Mouse (Mus musculus) neural tube, embryonic 13.5 days (tissue): ENCODE measurements around the gene Scfd2. TPM values are rescaled to one million over a fixed set of nuclear protein-coding genes. Genes with fewer than 3 reads are reported as not detected.

ENCODE experiments used
- ATAC-seq: fragments of 200-750 bp; cut with Nextera tagmentation; 2 replicates; pipeline ENCODE4 v1.8.0; 2017; ENCODE audit warnings: low read depth, mild to moderate bottlenecking, moderate TSS enrichment, moderate library complexity
- H3K27ac ChIP-seq: fragments of 300-500 bp; sonication (generic); replicated peaks from 2 replicates; pipeline ENCODE4 v1.5.1; 2015; ENCODE audit warnings: moderate library complexity, mild to moderate bottlenecking, inconsistent platforms
- H3K27me3 ChIP-seq: fragments of 300-500 bp; sonication (generic); 2 replicates; pipeline ENCODE4 v1.6.1; 2015; ENCODE audit warnings: mild to moderate bottlenecking, inconsistent platforms
- H3K36me3 ChIP-seq: fragments of 300-500 bp; sonication (generic); 2 replicates; pipeline ENCODE4 v1.6.1; 2015; ENCODE audit warnings: mild to moderate bottlenecking, inconsistent platforms
- H3K4me1 ChIP-seq: fragments of 300-500 bp; sonication (generic); replicated peaks from 2 replicates; pipeline ENCODE4 v1.6.1; 2015; ENCODE audit warnings: inconsistent platforms
- H3K4me2 ChIP-seq: fragments of 300-500 bp; sonication (generic); 2 replicates; pipeline ENCODE4 v1.6.1; 2015; ENCODE audit warnings: inconsistent platforms, mild to moderate bottlenecking, moderate library complexity
- H3K4me3 ChIP-seq: fragments of 300-500 bp; sonication (generic); 2 replicates; pipeline ENCODE4 v1.5.1; 2015; ENCODE audit warnings: mild to moderate bottlenecking, inconsistent platforms
- H3K9ac ChIP-seq: fragments of 300-500 bp; sonication (generic); 2 replicates; pipeline ENCODE4 v1.6.1; 2015; ENCODE audit warnings: moderate library complexity, mild to moderate bottlenecking, inconsistent platforms
- H3K9me3 ChIP-seq: fragments of 300-500 bp; sonication (generic); 2 replicates; pipeline ENCODE4 v1.6.1; 2016; ENCODE audit warnings: inconsistent platforms
- WGBS: fragments of 180-500 bp; shearing (Covaris S2); methylation state at CpG from one replicate; pipeline ENCODE4 v1.1.7; 2015; 5-methylcytosine and 5-hydroxymethylcytosine counted together
- polyA plus RNA-seq: library from polyadenylated mRNA; unstranded; fragments of >200 nt; fragmentation: Nextera tagmentation; extraction: Ambion mirVana; gene quantifications from 2 replicates; pipeline ENCODE4 v1.2.1, GENCODE M21; 2015

The Scfd2 gene
- polyA plus RNA-seq, 1 experiment from 2014 or later: 17.2 TPM

DNA sequence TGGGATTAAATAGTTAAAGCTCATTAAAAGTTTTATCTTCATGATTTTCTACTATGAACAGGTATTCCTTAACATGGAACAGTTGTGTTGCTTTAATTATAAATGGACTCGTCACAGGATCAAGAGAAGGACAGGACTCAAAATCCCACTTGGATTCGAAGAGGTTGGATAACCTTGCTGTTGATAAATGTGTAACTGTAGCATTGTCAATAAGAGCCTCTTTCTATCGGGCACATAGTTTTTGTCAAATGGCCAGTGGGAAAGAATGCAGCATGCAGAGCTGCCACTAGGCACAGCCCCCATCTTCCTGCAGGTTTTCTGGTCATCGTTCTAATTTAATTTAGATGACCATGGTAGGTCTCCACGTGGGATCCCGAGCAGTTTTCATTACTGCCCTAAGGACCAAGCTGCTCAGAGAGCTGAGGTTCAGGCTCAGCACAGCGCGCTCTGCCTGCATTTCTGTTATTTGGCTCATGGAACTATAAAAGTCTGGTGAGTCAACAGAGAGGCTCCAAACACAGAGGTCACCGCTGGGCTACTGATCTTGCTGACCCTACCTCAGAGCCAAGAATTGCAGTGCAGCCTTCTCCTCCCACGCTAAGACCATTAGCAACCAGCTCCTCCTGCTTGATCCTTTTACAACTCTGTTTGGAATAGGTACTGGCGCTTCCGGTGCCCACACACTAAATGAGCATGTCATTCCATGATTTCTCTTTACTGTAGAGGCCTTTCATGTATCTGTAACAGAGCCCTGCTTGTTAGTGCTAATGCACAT is 215.9 kb downstream of the Scfd2 start:
- 54% methylated on average over 12 of the region's 12 CpGs for WGBS

DNA sequence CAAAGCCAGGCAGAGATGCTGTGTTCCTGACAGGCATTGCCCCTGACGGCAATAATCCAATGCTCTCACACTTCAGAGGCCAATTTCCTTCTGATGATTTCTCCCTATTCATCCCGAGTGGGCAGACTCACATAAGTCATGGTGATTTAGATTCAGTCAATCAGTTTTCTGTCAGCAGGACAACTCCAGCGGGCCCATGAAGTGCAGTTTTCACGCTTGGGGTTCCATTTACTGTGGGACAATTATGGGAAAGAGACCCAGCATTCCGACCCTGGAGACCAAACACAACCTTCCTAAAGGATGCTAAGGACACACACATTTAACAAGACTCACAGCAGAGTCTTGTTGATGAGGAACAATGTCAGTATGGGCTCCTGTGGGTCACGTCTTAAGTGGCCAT is 217.1 kb downstream of the Scfd2 start:
- Histone ChIP-seq H3K4me2 (no peak overlapping the region), H3K9ac (no peak overlapping the region), H3K9me3 (no peaks in the 10 kb centered on the region), H3K4me1 (peaks cover 7% of the 10 kb centered on the region; the same call in 1 of the 2 replicates), H3K4me3 (no peak overlapping the region), H3K27ac (no peak overlapping the region), H3K27me3 (peaks cover 14% of the 10 kb centered on the region; the same call in 1 of the 2 replicates), H3K36me3 (no peaks in the 10 kb centered on the region)
- ATAC-seq: no peak
- WGBS: 30% methylated on average over 6 of the region's 6 CpGs

More for the DNA sequence above, 215.9 kb downstream of the Scfd2 start:
- no peaks in the 10 kb centered on the region for H3K9me3 ChIP-seq
- H3K4me1 ChIP-seq: peaks cover 7% of the 10 kb centered on the region; the same call in 1 of the 2 replicates
- H3K9ac ChIP-seq: no peak overlapping the region
- H3K36me3 ChIP-seq: no peaks in the 10 kb centered on the region
- H3K4me3 ChIP-seq: no peak overlapping the region
- ATAC-seq: no peak
- H3K4me2 ChIP-seq: no peak overlapping the region
- H3K27me3 ChIP-seq: peaks cover 14% of the 10 kb centered on the region; the same call in 1 of the 2 replicates
- H3K27ac ChIP-seq: no peak overlapping the region

DNA sequence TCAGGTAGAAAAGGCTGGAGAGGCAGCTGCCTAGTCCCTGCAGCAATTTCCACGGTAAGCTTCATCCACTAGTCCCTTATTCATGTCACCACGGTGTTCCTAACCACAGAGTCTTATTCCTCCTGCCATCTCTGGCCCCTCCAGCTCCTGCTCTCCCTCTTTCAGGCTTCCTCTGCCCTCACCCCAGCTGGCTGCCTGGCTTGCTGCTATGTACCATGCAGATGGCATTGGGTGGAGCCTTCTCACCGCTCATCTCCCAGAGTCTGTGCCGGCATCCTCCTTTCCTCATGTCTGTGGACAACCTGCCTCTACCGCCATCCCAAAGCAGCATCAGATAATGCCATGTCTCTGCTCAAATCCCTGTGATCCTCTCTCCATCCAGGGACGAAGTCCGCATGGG is 218.0 kb downstream of the Scfd2 start:
- Histone ChIP-seq H3K36me3 (no peaks in the 10 kb centered on the region), H3K27me3 (peaks cover 14% of the 10 kb centered on the region; the same call in 1 of the 2 replicates), H3K9ac (no peak overlapping the region), H3K27ac (no peak overlapping the region), H3K9me3 (no peaks in the 10 kb centered on the region), H3K4me2 (no peak overlapping the region), H3K4me1 (peaks cover 7% of the 10 kb centered on the region; the same call in 1 of the 2 replicates), H3K4me3 (no peak overlapping the region)
- WGBS: 93% methylated on average over 7 of the region's 7 CpGs
- ATAC-seq: no peak

DNA sequence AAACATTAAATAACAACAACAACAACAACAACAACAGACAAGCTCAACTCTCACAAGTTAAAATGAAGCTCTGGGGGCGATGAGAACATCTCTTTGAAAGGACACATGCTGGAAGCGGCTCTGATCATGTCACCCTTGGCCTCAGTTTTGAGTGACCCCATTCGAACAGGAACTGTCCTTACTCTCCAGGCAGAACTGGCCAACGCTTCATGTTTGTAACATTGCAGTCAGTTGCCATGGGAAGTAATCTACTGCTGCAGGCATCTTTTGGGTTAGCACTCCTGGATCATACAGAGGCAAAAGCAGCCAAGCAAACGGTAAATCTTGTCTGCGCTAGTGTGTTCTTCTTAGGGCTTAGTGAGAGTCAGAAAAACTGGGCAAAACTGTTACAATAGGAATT is 219.7 kb downstream of the Scfd2 start:
- Histone ChIP-seq H3K4me1 (peaks cover 7% of the 10 kb centered on the region; the same call in 1 of the 2 replicates), H3K9me3 (no peaks in the 10 kb centered on the region), H3K4me3 (no peak overlapping the region), H3K27me3 (peaks cover 14% of the 10 kb centered on the region; the same call in 1 of the 2 replicates), H3K4me2 (no peak overlapping the region), H3K36me3 (no peaks in the 10 kb centered on the region), H3K9ac (no peak overlapping the region), H3K27ac (no peak overlapping the region)
- 57% methylated on average over 6 of the region's 6 CpGs for WGBS
- ATAC-seq: no peak

DNA sequence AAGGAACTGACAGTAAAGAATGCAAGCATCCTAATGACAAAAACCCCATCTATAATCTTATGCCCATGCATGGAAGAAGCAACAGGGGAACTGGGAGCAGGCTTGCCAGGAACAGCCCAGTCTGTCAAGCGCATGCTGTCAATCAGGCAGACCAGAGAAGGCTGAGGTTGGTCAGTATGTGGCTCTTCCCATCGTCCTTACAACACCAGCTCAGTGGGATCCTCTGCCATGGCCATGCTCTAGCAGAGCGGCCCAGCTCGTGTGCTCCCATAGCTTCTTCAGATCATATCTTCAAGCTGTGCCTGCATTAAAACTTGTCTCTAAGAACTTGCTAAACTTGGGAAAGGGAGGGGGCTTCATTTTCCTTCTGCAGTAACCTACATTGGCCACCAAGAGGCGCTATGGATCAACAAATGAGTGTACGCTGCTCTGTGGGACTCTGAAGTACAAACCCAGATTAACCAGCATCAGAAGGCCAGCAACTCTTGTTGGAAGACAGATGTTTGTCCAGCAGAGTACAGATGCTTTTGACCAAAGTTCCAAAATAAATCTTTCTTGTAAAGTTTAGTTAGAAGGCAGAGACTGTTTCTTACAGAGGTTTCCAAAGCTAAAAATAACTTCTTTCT is 220.2 kb downstream of the Scfd2 start:
- 30% methylated on average over 6 of the region's 6 CpGs for WGBS
- H3K27me3 ChIP-seq: peaks cover 14% of the 10 kb centered on the region; the same call in 1 of the 2 replicates
- ATAC-seq: no peak
- H3K9ac ChIP-seq: no peak overlapping the region
- no peak overlapping the region for H3K27ac ChIP-seq
- H3K4me1 ChIP-seq: peaks cover 7% of the 10 kb centered on the region; the same call in 1 of the 2 replicates
- no peaks in the 10 kb centered on the region for H3K36me3 ChIP-seq
- no peak overlapping the region for H3K4me2 ChIP-seq
- H3K4me3 ChIP-seq: no peak overlapping the region
- no peaks in the 10 kb centered on the region for H3K9me3 ChIP-seq

DNA sequence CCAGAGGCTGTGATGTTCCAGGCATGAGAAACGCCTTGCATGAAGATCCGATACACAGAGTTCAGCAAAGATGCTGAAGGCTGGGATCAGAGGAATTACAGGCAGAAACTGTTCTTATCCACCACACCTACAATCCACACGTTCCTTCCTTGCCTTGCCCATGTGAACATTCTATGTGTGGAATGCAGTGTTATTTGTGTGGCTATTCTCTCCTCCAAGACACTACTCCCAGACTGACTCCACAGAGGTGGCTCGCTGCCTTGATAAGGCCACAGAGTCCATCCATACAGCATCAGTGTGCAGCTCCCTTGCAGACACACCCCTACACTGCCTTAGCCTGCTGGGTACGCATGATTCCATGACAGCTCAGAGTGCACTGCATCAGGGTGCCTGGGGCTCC is 221.5 kb downstream of the Scfd2 start:
- Histone ChIP-seq H3K27me3 (peaks cover 14% of the 10 kb centered on the region; the same call in 1 of the 2 replicates), H3K27ac (no peak overlapping the region), H3K4me2 (no peak overlapping the region), H3K9me3 (no peaks in the 10 kb centered on the region), H3K36me3 (no peaks in the 10 kb centered on the region), H3K9ac (no peak overlapping the region), H3K4me1 (peaks cover 10% of the 10 kb centered on the region; the same call in 1 of the 2 replicates), H3K4me3 (no peak overlapping the region)
- ATAC-seq: no peak
- WGBS: 85% methylated on average over 5 of the region's 5 CpGs

DNA sequence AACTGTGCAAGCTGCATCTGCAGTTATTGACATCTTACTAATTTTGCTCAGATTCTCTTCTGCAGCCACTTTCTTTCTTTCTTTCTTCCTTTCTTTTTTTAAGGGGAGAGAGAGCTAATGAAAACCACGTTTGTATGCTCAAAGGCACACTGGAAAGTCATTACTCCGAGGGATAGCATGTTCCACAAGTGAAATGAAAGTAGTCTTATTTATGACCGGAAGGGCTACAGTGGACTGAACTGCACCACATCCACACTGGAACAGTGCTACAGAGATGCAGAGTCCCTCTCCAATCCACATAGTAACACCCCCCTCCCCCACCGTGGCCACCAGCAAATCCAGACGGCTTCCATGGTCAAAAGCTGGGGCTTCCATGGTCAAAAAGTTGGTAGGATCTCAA is 224.3 kb downstream of the Scfd2 start:
- 0 out of 2 replicates have a peak, but pooled peaks cover 3% of the 10 kb centered on the region for H3K4me1 ChIP-seq
- H3K9me3 ChIP-seq: no peaks in the 10 kb centered on the region
- 0 out of 2 replicates have a peak, but pooled peaks cover 5% of the 10 kb centered on the region for H3K27me3 ChIP-seq
- H3K9ac ChIP-seq: no peak overlapping the region
- no peak for ATAC-seq
- H3K36me3 ChIP-seq: no peaks in the 10 kb centered on the region
- H3K4me3 ChIP-seq: no peak overlapping the region
- WGBS: 85% methylated on average over 5 of the region's 5 CpGs
- no peak overlapping the region for H3K4me2 ChIP-seq
- H3K27ac ChIP-seq: no peak overlapping the region

DNA sequence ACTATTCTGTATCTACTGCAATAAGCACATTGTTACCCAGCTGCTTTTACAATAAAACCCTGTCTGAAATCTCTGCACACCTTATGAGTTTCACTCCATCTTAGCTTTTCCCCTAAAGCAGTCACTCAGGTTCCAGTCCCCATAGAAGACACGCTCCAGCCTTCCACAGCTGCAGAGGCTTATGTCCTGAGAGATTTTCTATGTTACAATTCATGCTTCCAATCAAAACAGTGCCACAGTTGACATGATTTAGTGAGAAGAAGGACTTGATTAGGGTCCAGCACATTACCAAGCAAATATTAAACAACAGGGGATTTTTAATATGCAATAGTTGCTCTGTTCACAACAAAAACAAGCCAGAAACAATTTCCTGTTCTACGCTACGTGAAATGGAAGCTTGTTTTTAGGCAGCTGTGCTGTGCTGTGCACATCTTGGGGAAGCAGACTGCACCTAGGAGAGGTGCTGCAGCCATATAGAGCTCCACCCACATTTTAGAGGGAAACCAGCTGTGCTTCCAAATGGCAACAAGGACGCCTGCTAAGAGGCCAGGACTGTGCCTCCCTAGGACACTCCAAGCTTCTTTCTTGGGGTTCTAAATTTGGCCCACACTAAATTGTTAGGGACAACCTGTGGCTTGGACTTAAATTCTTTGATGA is 225.9 kb downstream of the Scfd2 start:
- no peak overlapping the region for H3K27ac ChIP-seq
- 70% methylated on average over 4 of the region's 4 CpGs for WGBS

DNA sequence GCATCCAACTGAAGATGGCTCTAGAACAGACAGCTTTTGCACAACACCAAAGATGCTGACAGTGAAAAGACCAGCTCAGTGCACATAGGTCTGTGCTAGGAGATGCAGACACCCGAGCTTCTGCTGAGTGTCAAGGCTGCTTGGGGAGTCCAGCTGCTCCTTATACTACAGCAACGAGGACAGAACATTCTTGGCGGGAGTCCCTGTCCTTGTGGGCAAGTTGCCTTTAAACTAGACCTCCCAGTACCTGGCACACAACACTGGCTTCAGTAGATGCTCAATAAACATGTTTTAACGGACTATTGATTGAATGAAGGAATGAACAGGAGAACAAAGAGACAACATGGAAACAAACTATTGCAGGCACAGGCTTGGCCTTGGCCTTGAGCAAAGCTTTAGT is 226.8 kb downstream of the Scfd2 start:
- H3K36me3 ChIP-seq: no peaks in the 10 kb centered on the region
- no peaks in the 10 kb centered on the region for H3K9me3 ChIP-seq
- no peak for ATAC-seq
- peaks cover 9% of the 10 kb centered on the region; the same call in 1 of the 2 replicates for H3K4me1 ChIP-seq
- H3K4me3 ChIP-seq: no peak overlapping the region
- no peak overlapping the region for H3K9ac ChIP-seq
- 75% methylated on average over 4 of the region's 4 CpGs for WGBS
- no peak overlapping the region for H3K27ac ChIP-seq
- H3K27me3 ChIP-seq: no peaks in the 10 kb centered on the region
- H3K4me2 ChIP-seq: no peak overlapping the region

More for the DNA sequence above, 225.9 kb downstream of the Scfd2 start:
- Histone ChIP-seq H3K36me3 (no peaks in the 10 kb centered on the region), H3K4me3 (no peak overlapping the region), H3K4me2 (no peak overlapping the region), H3K27me3 (no peaks in the 10 kb centered on the region), H3K9me3 (no peaks in the 10 kb centered on the region), H3K9ac (no peak overlapping the region), H3K4me1 (0 out of 2 replicates have a peak, but pooled peaks cover 3% of the 10 kb centered on the region)
- ATAC-seq: no peak

DNA sequence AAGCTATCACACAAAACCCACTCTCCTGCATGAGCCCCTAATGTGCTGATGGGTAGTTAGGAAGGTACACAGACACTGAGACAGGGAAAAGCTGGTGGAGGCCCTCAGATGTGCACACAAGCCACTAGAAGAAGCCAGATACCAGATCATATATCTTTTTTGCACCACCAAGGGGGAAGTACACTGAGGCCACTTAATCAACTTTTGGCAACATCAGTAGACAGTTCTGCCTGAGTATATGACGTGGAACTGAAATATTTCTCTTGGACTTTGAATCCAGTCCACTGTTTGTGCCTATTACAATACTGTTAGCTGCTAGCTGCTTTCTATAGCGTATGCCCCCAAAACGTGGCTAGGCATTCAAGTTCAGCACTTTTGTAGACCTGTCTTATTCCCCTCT is 229.2 kb downstream of the Scfd2 start:
- Histone ChIP-seq H3K9me3 (no peaks in the 10 kb centered on the region), H3K9ac (no peak overlapping the region), H3K36me3 (no peaks in the 10 kb centered on the region), H3K4me2 (no peak overlapping the region), H3K27ac (no peak overlapping the region), H3K27me3 (no peaks in the 10 kb centered on the region), H3K4me3 (no peak overlapping the region), H3K4me1 (peaks cover 12% of the 10 kb centered on the region; the same call in 1 of the 2 replicates)
- no peak for ATAC-seq
- WGBS: 81% methylated on average over 3 of the region's 3 CpGs

DNA sequence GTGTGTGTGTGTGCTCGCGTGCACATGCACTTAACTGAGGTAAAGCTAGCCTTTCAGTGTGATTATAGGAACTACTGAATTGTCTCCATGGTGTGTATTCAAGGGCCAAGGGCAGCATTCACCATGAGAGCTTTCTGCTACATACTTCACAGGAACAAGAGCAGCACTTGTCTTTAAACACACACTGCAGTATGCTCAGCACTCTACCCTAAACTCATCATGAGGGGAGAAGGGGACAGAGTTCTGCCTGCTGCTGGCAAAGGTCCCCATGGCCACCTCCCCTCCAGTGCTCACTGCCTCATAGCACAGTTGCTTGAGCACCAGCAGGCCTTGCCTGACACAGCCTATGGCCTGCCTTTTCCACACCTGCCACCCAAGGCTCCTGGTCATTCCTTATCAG is 230.1 kb downstream of the Scfd2 start:
- Histone ChIP-seq H3K9ac (no peak overlapping the region), H3K27ac (no peak overlapping the region), H3K9me3 (no peaks in the 10 kb centered on the region), H3K36me3 (no peaks in the 10 kb centered on the region), H3K4me3 (no peak overlapping the region), H3K4me1 (peaks cover 12% of the 10 kb centered on the region; the same call in 1 of the 2 replicates), H3K27me3 (no peaks in the 10 kb centered on the region), H3K4me2 (no peak overlapping the region)
- WGBS: 90% methylated on average over 2 of the region's 2 CpGs
- ATAC-seq: no peak

DNA sequence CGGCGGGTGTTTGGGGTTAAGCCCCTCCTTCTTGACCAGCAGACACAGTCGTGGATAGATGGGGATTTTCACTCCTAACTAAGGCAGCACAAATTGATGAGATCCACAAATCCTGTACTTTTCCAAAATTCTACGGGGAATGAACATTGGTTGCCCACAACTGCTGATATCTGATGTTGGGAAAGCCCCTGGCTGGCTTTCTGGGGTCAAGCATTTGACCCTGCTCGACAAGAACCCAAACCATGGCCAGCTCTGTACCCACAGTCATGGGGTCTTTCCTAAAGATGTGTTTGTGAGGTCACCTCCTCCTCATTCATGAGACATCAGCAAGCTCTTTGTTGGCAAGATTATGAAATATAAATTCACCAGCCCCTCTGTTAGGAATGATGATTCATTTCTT is 230.6 kb downstream of the Scfd2 start:
- ATAC-seq: no peak
- Histone ChIP-seq H3K4me2 (no peak overlapping the region), H3K9me3 (no peaks in the 10 kb centered on the region), H3K36me3 (no peaks in the 10 kb centered on the region), H3K4me1 (peaks cover 12% of the 10 kb centered on the region; the same call in 1 of the 2 replicates), H3K27ac (no peak overlapping the region), H3K4me3 (no peak overlapping the region), H3K27me3 (no peaks in the 10 kb centered on the region), H3K9ac (no peak overlapping the region)
- 72% methylated on average over 5 of the region's 5 CpGs for WGBS
